Mouse (Mus musculus): ENCODE measurements at regions not wholly inside any gene's neighbourhood (a gene's known extent, or its start where the extent isn't known, plus 50 kb on each side); places are given as distances from the start of the nearest gene placed in this dataset.

- TF ChIP-seq CTCF (IDR thresholded peaks at IDR 0.05; ENCODE audit: control insufficient read depth, insufficient read depth, insufficient read length) (no peak), MAX (IDR thresholded peaks at IDR 0.05) (no peak), MYOD1 (IDR thresholded peaks at IDR 0.05; ENCODE audit: control insufficient read depth, insufficient read length, low read depth) (no peak), CEBPB (IDR thresholded peaks at IDR 0.05; ENCODE audit: low read depth) (no peak), MYOG (IDR thresholded peaks at IDR 0.05; ENCODE audit: control insufficient read depth, extremely low read depth, insufficient read length) (no peak), USF1 (IDR thresholded peaks at IDR 0.05; ENCODE audit: low read depth) (no peak)
Observed at GRCm38 (mm10) chr3:130828346-130828745, 98.1 kb upstream of the Rpl34 start.
